Mouse (Mus musculus): ENCODE data around the gene Dguok.

Dguok gene

DNA sequence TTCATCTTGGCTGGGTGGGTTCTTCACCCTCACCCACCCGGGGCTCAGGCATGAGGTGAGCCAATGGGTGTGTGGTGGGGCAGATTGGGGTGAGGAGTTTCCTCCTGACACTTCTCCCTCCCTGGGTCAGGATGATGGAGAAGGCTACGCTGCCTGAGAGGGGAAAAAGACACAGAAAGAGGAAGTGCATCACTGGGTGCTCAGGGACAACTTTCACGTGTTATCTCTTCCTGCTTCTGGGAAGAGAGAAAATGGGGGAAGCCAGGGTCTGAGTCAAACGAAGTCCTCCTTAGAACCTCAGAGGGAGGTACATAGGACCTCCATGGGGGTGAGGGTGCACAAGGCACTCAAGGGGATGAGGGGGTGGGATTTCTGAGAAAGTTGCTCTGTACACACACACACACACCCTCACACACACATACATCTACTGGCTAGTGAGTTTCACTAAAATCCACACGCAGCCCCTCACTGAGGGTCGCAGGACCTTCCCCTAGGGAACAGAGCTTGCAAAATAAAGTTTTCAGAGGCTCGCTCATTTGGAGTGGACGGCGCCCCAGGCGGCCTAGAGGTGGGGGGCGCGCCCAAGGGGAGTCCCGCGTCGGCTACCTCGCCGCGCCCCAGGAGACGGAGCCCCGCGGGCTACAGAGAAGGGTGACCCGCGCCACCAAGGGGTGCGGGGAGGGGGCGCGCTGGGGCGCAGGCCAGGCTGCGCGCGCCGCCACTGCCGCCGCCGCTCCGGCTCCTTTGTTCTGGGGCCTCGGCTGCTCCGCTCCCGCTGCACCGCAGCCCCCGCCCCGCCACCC, 51.2 kb downstream of the Dguok start:
- no peak for DNase-seq (ENCODE audit: low read depth)

DNA sequence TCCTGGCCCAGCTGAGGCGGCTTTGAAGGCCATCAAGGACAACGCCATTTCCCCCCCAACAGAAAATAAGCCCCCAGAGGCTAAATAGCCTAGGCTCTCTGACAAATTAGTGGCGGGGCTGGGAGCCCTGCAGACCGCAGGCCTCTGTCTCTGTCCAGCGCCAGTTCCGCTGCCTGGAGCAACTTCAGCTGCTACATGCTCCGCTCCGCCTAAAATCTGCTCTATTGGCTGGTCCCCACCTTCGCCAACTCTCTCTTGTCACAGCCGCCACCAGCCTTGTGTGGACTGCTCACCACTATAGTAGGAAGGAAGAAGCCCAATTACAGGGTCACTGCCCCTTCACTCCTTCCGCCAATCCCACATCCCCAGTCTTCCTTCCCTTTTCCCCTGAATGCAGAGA, 53.1 kb downstream of the Dguok start:
- DNase-seq (ENCODE audit: low read depth): no peak

DNA sequence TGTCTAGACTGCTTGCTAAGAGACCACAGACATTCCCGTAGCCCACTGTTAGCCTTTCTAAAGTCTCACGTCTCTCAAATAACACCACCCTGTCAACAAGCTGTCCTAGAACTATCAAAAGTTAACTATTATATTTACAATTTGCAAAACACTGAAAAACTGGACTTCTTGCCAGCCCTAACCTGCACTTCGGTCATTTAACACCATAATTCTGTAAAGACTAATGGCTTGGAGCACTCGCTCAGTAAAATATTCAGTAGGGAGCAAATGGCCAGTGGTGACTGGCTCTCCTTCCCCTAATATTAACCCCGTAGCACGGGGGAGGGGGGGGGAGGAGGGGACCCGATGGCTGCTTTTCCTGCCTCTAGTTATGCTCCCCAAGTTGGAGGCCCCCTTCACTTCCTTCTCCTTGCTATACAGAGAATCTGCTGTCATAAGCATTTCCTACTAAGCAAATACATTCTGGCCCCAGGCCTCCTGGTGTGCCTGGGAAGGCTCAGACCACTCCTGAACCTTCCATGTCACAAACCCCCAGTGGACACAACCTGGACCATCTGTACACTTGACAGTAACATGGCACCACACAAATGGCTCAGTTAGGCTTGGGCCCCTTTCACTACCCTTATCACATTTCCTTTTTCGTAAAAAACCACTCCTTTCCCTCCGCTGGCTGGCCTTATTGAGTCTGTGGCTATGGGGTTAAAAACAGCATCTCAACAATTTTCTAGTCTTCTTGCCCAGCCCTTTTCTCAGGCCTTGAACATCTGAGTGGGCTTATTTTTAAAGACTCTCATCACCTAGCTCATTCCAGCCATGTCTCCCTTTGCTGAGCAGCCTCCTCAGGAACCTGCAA, 56.1 kb downstream of the Dguok start:
- no peak for DNase-seq (ENCODE audit: low read depth)

DNA sequence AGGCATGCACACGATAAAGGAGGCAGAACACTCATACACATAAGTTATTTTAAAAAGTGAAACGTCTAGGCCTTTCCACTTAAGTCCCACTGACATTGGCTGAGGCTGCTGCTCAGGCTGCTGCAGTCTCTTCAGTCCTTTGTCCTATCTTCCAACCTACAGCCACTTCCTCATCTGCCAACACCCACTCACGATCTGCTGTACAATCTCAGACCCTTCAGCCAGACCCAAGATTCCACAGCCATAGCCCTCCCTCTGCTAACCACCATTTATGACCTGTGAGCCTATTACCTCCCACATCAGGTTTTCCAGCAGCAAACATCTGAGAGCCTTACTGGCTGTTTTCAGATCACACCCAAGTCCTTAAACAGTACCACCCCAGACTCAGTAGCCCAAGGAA, 57.3 kb downstream of the Dguok start:
- no peak for DNase-seq (ENCODE audit: low read depth)

DNA sequence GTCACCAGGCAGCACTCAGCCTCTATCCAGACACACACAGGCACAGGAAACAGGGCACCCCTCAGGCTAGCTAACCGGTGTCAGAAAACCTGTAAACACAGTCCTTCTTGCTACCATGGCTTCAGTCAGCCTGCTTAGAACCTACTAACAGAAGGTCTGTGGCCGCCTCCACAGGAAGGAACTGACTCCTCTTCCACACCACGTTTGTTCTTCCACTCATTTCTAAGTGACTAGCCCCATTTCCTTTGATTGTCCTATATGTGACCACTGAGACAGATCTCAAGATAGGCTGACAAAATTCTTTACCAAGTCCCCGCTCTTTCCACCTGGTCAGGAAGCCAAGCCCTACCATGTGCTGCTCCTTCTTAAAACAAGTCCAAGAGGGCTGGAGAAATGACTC, 57.9 kb downstream of the Dguok start:
- DNase-seq (ENCODE audit: low read depth): no peak

DNA sequence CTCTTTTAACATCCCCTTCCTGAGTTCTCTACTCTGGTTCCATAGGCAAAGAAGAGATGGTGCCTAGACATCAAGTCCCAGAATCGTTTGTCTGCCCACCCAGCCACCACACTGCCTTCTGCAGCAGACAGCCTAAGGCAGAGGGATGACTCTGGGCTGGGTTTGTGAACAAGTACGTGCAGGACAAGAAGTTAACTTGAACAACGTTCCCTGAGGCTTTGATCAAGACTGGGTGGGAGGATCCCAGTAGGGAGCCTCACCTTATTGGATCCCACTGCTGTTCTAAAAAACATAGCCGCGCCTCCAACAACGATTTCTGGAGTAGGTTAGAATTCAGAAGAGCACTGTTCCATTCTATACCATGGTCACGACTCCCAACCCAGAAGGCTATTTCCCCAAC, 59.7 kb downstream of the Dguok start:
- DNase-seq (ENCODE audit: low read depth): no peak

DNA sequence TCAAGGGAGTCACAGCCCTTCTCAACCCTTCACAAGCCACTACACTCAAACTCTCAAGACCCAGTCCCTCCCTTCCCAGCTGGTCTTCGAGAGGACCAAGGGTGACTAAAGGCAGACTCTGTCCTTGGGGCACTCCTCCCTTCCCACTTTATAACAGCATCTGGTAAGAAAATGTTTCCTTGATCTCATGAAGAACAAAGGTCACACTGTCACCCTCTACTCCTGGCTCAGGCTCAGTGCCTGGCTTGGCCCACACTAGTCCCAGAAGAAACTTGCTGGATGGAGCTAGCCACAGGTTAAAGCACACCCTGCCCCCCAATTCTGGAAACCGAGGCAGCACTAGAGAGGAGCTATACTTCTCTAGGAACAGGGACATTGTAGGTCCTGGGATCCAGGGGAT, 61.0 kb downstream of the Dguok start:
- no peak for DNase-seq (ENCODE audit: low read depth)

DNA sequence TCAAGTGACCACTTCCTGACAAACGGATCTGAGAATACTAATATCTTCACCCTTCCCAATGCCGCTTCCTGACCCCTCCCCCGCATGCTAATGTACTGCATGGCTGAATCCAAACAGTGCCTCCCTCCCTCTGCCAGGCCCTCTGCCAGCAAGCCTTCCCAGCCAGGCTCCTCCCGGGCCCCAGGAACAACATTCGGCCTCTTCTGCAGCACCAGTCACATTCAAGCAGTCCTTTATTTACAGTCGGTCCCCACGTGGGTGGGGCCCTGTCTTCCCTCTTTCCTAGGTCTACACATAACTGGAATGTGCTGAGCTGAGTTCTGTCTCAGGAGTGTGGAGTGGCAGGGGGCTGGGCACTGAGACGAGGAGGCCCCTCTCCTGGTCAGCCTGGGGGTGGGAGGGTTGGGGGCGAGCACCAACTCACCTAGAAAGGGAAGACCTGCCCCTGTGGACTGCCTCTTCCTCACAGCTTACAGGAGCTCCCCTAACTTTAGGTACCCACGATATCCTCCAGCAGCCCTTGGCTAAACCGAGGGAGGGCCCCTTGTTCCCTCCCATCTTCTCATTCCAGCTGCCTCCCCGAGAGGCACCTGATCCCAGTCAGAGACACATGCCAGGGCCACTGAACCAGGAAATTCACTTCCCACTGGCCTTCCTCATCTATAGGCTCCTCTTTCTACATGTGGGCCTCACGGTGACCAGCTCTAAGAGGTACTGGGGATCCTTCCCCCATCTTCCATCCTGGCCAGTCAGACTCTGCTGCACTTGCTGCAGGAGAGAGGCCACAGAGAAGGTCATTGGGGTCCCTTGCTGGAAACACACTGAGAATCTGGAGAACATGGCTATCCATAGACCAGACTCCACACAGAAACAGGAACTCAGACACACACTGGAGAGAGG, 63.1 kb downstream of the Dguok start:
- DNase-seq (ENCODE audit: low read depth): no peak

DNA sequence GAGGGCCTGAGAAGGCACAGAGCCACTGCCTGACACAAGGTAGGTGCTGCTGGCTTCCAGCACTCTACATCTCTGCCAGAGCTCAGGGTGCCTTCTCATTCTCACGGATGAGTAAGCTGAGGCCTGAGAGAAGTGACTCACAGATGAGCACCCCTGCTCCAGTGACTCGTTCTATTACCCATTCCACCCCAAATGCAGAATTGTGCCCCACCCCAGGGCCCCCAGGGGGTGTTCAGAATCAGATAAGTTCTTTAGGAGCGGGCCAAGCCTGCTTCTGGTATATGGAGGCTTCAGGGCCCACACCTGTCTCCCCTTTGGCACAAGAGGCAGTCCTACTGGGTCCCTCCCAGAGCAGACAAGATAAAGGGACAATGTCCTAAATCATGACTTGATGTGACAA, 64.1 kb downstream of the Dguok start:
- no peak for DNase-seq (ENCODE audit: low read depth)

DNA sequence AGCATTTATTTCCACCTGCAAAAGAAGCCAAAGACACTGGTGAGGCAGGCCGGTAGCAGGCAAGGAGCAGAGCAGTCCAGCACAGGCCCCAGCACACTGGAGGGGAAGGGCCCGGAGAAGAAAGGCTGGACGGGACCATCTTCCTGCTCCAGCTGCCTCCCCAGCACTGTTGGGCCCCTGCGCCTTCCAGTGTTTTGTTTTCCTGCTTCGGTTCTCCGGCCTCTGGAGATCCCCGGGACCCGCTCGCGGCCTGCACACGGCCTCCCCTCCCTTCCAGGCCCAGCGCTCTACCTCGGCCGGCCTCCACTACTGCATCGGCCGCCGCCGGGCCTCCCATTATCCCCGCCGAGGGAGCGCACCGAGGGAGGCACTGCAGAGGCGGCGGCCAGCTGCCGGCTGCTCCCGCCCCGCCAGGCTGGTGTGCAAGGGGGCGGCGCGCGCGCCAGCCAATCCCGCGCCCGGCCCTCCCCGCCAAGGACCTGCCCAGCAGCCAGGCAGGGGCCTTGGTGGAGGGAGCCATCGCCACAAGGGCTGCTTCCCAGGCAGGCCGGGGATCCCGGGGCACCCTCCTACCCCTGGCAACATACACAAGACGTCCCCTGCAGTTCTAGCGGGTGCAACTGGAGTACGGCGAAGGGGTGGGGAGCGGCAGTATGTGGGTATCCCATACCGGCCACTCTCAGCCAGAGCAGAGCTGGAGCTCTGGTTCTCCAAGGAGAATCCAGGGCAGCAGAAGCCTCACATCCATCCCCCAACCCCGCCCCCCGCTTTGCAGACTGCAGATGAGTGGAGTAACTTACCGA, 65.3 kb downstream of the Dguok start:
- DNase-seq (ENCODE audit: low read depth): peak; percentile 75

DNA sequence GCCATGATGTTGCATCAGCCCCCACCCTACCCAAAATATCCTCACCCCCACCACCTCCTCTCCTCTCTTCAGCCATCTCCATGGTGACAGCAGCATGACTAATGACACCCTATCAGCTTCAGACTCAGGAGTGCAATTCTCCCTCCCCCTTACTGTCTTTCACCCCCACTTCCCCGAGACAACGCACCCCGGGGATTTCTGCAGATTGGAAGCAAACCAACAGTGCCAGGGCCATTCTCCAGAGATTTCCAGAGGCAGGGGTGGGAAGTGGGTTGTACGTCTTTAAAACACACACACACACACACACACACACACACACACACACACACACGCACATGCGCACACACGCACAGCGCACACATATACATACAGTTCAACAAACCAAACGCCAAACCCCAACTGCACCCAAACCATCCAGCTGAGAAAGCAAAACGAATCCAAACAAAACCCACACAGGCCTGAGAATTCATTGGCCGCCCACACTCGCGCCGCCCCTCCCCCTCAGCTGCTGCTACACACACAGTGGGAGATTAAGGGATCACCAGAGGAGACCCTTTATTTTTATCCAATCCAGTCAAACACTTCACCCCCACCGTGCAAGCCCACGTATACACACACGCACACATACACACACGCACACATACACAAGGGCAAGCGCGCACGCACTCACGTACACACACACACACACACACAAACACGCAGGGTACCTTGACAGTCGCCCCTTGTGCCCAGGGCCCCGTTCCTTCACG, 66.1 kb downstream of the Dguok start:
- DNase-seq (ENCODE audit: low read depth): no peak

DNA sequence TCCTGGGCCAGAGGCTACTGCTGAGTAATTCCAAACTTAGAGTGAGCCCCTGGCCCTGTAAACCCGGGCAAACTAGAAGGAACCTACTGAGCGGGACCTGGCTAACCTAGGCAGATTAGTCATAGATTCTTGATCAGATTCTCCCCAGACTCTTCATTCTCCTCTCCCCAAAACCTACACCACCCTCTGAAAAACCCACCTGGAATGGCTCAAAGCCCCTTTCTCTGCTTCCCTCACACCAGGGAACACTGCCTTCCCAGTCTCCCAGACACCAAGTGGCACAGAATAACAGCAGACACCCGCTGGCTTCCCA, 66.6 kb downstream of the Dguok start:
- no peak for DNase-seq (ENCODE audit: low read depth)

DNA sequence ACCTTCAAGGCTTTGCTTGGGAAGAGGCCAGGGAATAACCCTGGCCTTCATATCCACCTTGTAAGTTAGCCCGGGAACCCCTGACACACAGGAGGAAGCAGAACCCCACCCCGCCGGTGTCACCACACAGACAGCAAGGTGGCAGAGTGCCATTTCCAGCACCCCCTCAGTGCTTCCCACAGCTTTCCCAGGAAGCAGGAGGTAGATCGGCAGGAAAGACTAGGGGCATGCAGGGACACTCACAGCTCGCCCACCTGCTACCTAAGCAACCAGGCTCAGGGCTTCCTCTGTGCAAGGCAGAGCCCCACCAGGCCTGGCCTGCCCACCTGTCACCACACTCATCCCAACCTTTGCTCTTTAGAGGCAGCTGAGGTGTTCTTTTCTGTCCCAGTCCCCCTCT, 67.0 kb downstream of the Dguok start:
- no peak for DNase-seq (ENCODE audit: low read depth)

DNA sequence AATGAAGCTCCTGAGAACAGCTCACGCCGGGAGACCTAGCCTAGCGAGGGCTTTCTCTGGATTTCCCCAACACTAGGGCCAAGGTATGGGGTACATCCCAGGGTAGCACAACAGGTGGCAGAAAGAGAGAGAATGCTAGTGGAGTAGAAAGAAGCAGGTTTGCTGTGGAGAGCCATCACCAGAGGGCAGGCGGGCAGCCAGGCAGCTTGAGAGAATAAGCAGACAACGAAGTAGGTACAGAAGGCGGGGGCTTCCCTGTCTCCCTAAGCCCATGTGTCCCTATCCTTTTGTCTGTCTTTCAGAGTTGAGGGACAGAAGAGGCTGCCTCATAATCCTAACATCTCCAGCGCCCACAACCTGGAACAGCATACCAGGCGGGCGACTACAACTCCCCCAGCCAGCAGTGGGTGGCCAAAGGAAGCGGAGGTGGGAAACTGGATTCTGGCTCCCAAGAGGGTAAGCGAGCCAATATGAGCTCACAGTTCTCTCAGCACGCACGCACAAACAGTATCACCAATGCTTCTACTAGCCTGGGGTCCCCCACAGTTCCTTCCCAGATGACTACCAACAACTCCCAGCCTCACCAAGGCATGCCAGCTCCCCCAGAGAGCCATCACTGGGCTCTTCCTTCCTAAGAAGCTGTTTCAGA, 67.5 kb downstream of the Dguok start:
- DNase-seq (ENCODE audit: low read depth): no peak

DNA sequence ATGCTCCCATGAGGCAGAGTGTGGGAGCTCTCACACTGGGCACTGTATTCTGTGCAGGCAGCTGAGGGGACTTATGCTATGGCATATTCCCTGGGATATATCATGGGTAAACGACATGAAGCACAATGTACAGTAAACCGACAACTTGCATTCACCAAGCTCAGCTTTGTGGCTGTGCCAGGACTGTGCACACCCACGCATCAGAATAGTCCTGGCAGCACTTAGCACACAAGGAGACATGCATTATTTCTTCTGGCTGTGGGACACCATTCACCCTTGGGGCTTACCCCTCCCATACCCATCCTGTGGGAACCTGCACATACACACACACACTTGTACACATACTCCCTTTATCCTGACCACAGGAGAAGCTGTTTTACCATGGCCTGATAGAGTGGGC, 68.2 kb downstream of the Dguok start:
- DNase-seq (ENCODE audit: low read depth): no peak

DNA sequence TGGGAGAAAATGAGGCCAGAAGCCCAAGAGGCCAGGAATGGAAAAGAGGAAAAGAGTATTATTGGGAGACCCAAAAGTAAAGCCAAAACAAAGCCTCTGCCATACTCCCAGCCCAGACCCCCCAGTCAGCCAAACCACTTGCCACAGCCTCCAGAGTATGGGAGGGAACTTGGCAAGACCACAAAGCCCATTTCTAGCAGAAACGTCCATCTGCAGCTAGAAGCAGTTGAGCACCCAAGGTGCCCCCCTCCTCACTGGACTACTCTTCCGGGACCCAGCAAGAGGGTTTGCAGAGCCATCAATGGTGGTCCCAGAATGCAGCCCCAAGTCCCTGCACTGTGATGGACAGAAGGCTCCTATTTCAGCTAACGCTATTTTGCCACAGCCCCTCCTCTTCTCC, 69.0 kb downstream of the Dguok start:
- no peak for DNase-seq (ENCODE audit: low read depth)

DNA sequence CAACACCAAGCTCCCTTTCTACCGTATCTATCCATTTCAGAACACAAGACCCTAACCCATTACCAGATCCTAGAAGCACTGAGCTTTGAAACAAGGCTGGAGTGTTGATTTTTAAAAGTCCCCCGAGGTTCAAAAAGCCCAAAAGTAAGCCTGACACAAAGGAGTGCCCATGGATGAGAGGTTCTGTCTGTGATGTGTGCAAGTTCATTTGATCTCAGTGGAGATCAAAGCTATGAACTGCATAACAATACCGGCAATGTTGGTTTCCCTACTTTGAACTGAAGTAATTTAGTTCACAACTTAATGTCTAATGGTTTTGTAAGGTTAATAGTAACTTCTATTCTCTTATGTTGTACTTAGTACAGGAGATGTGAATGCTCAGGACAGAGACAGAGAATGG, 69.5 kb downstream of the Dguok start:
- no peak for DNase-seq (ENCODE audit: low read depth)

DNA sequence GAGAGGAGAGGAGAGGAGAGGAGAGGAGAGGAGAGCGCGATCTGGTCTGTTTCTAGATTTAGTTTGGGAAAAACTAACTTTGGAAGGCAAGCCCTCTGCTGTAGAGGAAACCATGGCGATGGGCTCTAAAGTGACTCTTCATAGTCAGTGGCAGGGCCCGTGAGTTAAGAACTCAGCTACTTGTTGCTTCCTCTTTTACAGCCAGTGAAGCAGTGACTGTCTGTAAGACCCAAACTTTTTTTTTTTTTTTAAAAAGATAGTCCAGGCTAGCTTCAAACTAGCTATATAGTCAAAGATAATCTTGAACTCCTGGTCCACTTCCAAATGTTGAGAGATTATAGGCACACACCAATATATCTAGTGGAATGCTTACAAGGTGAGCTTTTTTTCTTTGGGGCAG, 70.2 kb downstream of the Dguok start:
- DNase-seq (ENCODE audit: low read depth): no peak

DNA sequence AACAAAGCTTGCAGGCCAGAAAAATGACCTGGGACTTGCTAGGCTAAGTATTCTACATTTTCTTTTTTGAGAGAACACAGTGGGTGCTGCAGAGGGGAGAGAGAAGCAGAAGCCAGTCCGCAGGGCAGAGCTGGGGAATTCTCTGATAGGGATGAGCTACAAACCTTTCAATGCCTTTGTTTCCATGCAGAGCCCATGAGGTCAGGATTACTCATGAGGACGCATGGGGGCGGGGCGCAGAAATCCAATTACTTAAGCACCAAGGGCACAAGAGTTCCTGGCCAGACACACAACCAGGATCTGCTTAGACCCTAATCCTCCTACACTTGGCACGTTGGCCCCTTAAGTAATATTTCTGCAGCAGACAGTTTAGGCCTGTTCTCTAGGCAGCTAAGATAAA, 71.6 kb downstream of the Dguok start:
- no peak for DNase-seq (ENCODE audit: low read depth)

DNA sequence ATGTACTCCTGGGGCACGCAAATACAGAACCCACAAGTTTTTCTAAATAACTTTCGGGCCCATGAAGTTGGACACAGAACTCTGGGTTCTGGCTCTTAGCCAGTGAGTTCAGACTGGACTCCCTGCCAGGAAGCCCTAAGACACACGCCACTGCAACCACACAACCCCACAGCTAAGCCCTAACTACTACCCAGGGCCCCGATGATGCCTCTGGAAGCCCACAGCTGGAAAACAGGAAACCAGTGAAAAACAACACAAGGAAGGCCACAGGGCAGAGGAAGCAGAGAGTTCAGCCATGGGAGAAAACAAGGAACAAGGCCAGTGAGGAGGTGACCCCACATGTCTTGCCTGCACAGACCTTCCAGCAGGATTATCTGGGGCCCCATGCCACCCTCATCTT, 73.2 kb downstream of the Dguok start:
- DNase-seq (ENCODE audit: low read depth): no peak

DNA sequence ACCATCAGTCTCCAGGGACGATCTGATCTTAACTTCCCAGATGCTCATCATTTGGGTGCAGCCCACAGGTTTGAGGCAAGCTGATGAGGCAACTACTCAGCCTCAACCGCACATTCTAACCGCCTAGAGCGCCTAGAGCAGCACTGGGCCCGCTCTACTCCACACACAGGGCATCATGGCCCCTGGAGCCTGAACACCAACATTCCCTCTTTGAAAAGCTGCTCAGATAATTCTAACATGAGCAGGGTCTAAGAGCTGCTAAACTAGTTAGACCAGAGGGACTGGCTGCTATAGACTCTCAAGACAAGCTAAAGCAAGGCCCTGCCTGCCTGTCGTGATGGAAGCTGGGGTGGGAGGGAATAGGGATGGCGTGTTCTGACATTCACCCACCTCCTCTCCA, 73.8 kb downstream of the Dguok start:
- no peak for DNase-seq (ENCODE audit: low read depth)

Data from c-Kit-positive CD71-positive TER-119-negative erythroid progenitor cells, embryonic 14.5 days (primary cell).